In the genomic region with DNA sequence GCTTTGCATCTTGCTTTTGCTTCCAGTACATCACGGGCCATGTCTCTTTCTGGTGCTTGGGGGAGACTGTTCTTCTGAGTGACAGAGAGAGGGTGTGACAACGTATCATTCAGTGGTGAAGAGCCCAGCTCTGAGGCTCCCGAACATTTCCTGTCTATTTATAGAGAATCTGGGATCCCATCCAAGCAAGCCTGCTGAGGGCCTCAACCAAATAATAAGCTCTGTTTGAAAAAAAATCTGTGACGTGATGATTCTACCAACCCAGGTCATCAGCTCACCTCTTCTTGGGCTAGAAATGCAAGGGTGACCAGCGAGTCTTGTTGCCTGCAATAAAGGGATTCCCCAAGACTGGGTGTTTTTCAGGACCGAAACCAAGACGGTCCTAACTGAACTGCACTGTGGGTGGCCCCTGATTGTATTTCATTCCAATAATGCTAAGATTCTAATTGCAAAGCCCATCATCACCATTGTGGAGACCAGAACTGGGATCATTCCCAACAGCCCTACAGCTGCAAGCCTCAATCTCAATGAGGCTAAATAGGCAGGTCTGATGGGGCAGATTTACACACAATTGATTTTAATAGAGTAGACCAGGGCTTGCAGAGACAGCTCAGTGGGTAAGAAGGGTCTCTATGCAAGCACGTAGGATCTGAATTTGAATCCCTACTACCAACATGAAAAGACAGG, we compare ENCODE assay signal across 10 mouse cellular contexts.
A peak's percentile ranks its signal among the peaks of the same experiment; 100 is the strongest.
DNase-seq lines count a peak whose midpoint lies in the region; ATAC-seq lines count a peak whose summit lies in the region.
"Had no signal": no experiment of that assay in that cellular context is flagged by ENCODE, and none has a peak within 500 bp of the region (broad histone marks: within the 10 kb centered on the region; RNA-seq: fewer than 3 reads in every experiment).

No protein-coding gene starts in this region.

- H3K4me1 ChIP-seq in heart, embryonic 10.5 days, result peaks cover 14% of the 10 kb centered on the region
- peaks cover 16% of the 10 kb centered on the region for H3K4me1 ChIP-seq in intestine, embryonic 15.5 days (replicated peaks)

- no peak overlapping the region for H3K27ac ChIP-seq in heart, embryonic 10.5 days
- H3K27ac ChIP-seq in intestine, embryonic 15.5 days, result peak overlapping the region; percentile 32; the same call in 1 of the 2 replicates

- no peaks in the 10 kb centered on the region for H3K9me3 ChIP-seq in heart, embryonic 10.5 days
- no peaks in the 10 kb centered on the region for H3K9me3 ChIP-seq in intestine, embryonic 15.5 days

- WGBS in heart, embryonic 10.5 days, result 59% methylated on average over 8 of the region's 8 CpGs
- 53% methylated on average over 8 of the region's 8 CpGs for WGBS in intestine, embryonic 15.5 days

- peak; percentile 53; the same call in 1 of the 2 replicates for ATAC-seq in intestine, embryonic 15.5 days

- H3K4me3 ChIP-seq in heart, embryonic 10.5 days, result no peak overlapping the region
- H3K4me3 ChIP-seq in intestine, embryonic 15.5 days (replicated peaks), result no peak overlapping the region

- H3K27me3 ChIP-seq in heart, embryonic 10.5 days (ENCODE audit: insufficient read depth, poor library complexity, severe bottlenecking), result no peaks in the 10 kb centered on the region
- H3K27me3 ChIP-seq in intestine, embryonic 15.5 days (replicated peaks), result no peaks in the 10 kb centered on the region

- peak; percentile 51 to 55 for DNase-seq in heart, adult 18-20 months
- no peak for DNase-seq in heart, embryonic 10.5 days (ENCODE audit: low spot score)
- DNase-seq in 3134 (ENCODE audit: extremely low read depth, insufficient read length, low spot score), result peak; percentile 6
- DNase-seq in cerebellum, adult 18-20 months, result peak; percentile 58 to 64
- no peak for DNase-seq in embryo, embryonic 10 days (ENCODE audit: low spot score)
- no peak for DNase-seq in testis, postnatal 14 days (ENCODE audit: low spot score)
- no peak for DNase-seq in right cerebral cortex, postnatal 36 days (ENCODE audit: low spot score in 2 of 2)
- DNase-seq: thymus, postnatal 25 days had no signal

- no peaks in the 10 kb centered on the region for H3K36me3 ChIP-seq in heart, embryonic 10.5 days
- H3K36me3 ChIP-seq in intestine, embryonic 15.5 days, result no peaks in the 10 kb centered on the region
- H3K36me3 ChIP-seq: G1E had no signal

- H3K9ac ChIP-seq in intestine, embryonic 15.5 days, result no peak overlapping the region

- H3K4me2 ChIP-seq in intestine, embryonic 15.5 days (replicated peaks), result 0 out of 2 replicates have a peak overlapping the region, but pooled peaks have one; percentile 4

Comparison
In these comparisons a context has a peak if more than half of its experiments do, and no peak if none do; other contexts are left out.
1. DNase-seq: peak in heart, adult 18-20 months (2 of 2), 3134 (single experiment) and cerebellum, adult 18-20 months (2 of 2); none in heart, embryonic 10.5 days (single experiment), embryo, embryonic 10 days (single experiment), testis, postnatal 14 days (single experiment) and right cerebral cortex, postnatal 36 days (0 of 2).